Mouse (Mus musculus): ENCODE results near the gene Cmtm5.
"Not testable (repeated sequence)": the region's sequence is repeated elsewhere in the genome, so short reads cannot be mapped to it uniquely, and the experiment has no call there.

Cmtm5 gene

GRCm38 (mm10) chr14:54959853-54960613 is 24.0 kb downstream of the Cmtm5 start:
- DNase-seq (ENCODE audit: low read depth): not testable (repeated sequence)

DNA sequence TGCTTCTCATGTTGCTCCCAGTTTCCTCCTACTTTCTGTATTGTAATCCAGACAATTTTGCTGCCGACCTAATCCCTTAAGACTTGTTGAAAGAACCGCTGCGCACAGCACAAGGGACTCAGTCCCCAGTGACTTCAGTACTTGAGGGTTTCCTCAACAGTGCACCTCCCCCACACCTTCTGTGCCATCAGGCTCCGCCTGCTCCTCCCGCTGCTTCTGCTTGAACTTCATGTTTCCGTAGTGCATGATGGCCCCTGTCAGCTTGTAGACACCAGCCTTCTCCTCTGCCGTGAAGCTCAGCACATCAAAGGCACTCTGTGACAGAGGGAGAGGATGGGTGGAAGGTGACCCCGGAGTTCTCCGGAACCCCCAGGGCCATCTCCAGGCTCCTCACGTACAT is 24.7 kb downstream of the Cmtm5 start:
- DNase-seq (ENCODE audit: low read depth): no peak

- no peak for DNase-seq (ENCODE audit: low read depth)
These were observed 25.4 kb downstream of the Cmtm5 start for GRCm38 (mm10) chr14:54961487-54961886.

GRCm38 (mm10) chr14:54962714-54963113 is 26.7 kb downstream of the Cmtm5 start:
- no peak for DNase-seq (ENCODE audit: low read depth)

GRCm38 (mm10) chr14:54963727-54964126 is 27.7 kb downstream of the Cmtm5 start:
- DNase-seq (ENCODE audit: low read depth): no peak

DNA sequence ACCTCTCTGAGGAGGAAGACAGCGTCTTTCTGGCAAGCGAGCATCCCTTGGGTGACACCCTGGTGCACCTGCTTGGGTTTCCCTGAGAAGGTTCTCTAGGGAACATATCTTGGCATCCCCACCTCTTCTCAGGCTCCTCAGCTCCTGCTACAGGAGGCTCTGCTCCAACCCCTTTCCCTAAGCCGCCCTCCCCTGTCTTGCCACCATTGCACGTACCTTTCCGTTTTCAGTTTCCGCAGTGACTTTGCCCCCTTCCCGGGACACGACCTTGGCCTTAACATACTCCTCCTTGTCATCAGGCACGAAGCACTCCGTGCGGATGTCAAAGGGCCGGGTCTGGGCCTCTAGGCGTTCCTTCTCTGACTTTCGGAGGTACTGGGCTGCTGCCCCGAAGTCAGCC is 29.0 kb downstream of the Cmtm5 start:
- DNase-seq (ENCODE audit: low read depth): no peak

DNA sequence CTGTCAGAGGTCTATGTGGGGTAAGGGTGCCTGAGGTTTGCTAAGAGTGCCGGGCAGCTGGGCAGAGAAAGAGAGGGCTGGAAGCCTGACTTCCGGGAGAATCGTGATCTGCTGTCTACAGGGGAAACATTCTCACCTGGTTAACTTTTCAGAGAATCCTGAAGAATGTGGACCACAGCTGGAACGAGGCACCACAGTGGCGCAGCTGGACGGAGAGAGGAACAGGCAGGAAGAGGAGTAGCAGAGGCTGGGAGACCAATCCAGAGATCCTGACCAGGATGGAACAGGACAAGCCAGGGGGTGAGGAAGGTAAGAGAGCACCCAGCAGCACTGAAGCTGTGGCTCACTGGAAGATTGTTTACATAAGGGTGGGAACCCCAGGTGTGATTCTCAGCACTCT is 29.6 kb downstream of the Cmtm5 start:
- DNase-seq (ENCODE audit: low read depth): no peak

DNA sequence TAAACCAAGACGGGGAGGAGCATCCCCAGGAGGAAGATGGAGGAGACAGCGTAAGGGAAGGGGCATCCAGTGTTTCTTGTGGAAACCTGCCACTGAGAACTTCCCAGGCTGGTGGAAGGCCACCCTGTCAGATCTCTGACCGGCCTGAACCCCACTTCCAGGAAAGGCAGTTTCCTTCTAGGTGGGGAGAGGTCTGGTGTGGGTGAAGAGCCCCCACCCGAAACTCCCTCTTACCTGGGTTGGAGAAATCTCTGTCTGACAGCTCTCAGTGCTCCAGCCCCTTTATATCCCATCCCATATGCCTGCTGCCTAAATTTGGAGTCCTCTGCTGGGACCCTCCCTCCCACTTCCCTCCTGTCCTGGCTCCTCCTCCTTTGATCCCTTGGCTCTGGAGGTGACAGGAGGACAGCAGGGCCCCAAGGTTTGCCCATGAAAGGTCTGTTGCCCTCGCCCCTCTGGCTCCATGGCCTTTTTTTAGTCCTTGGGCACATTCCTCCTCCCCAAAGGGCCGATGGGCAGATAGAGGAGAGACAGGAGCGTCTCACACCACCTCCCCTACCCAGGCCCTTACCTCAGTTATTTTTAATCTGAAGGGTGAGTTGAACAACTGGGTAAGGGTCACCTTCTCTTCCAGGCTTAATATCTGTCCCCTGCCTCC is 30.4 kb downstream of the Cmtm5 start, which contains the start of gene Myh6:
Myh6 (minus strand) TSS at position 608 of the 658 bp plus-strand sequence.
- no peak for DNase-seq (ENCODE audit: low read depth)

DNA sequence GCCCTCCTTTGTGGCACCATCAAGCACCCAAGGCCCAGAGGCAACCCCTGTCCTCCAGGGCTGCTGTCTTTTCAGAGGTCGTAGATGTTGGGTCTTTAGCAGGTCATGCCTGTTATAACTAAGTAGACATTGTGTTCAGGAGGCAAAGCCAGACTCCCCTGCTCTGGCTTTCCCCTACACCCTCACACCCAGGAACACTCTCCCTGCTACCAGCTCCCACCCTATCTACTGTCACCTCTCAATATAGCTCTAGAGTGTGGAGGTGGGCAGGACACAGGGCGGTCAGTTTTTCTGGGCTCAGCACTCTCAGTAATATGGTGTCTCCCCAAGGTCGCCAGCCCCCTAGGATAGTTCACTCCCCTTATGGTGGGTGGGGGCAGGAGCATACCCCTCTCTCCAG is 31.8 kb downstream of the Cmtm5 start:
- no peak for DNase-seq (ENCODE audit: low read depth)

DNA sequence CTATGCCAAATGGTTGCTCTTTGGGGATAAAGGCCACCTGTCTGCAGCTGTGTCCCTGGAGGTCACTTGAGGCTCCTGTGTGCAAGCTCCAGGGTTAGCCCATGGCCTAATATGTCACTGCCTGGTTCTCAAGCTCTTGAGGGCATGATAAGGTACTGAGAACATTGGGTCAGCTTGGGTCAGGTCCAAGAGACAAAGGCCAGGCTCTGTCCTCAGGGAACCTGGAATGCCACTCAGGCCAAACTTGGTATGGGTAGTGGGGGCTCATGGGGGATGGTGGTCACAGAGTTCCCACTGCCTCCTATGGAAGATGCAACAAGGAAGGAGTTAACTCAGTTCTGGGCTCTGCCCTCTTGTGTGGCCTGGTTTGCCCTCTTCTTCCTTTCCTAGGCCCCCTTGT is 32.3 kb downstream of the Cmtm5 start:
- DNase-seq (ENCODE audit: low read depth): no peak

DNA sequence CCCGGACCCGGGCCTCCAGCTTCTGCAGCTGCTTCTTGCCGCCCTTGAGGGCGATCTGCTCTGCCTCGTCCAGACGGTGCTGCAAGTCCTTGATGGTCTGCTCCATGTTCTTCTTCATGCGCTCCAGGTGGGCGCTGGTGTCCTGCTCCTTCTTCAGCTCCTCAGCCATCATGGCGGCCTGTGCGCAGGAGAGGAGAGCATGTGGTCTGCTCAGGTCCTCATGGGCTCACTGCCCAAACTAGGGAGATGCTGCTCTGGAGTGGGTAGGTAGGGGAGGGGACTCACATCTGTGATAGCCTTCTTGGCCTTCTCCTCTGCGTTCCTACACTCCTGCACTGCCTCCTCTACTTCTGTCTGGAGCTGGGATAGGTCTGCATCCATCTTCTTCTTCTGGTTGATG is 36.7 kb downstream of the Cmtm5 start:
- DNase-seq (ENCODE audit: low read depth): not testable (repeated sequence)

DNA sequence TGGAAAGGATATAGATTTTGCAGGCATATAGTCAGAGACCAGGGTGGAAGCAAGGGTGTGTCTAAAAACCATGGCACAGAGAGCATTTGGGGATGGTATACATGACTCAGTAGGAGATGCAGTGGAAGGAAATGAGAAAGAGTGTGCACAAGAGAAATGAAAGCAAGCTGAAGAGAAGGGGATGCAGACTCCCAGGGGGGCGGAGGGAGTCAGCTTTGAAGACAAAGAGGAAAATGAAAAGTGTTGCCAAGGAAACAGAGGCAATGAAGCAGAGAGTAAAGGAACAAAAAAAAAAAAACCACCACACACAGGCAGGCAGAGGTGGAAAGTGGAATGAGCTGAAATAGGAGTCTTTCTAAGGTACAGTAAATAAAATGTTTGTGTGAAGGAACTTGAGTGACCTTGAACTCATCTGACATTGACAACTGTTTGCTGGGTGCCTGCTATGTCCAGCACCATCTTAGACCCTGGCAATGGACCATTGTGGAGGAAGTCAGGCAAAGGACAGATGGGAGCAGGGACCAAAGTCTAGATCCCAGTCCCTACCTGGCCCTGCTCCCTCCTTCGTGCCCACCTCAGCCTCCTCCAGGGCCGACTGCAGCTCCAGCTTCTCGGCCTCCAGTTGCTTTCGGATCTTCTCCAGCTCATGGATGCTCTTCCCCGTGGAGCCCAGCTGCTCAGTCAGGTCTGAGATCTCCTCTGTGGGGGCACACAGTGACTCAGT is 38.2 kb downstream of the Cmtm5 start:
- DNase-seq (ENCODE audit: low read depth): no peak

- DNase-seq (ENCODE audit: low read depth): no peak
These were observed 40.6 kb downstream of the Cmtm5 start, which contains the start of gene Gm17428 for GRCm38 (mm10) chr14:54976633-54977032. Gm17428 (plus strand) TSS chr14:54976933.

GRCm38 (mm10) chr14:54978664-54979063 is 42.6 kb downstream of the Cmtm5 start:
- no peak for DNase-seq (ENCODE audit: low read depth)

- no peak for DNase-seq (ENCODE audit: low read depth)
These were observed 45.9 kb downstream of the Cmtm5 start for GRCm38 (mm10) chr14:54981934-54982333.

DNA sequence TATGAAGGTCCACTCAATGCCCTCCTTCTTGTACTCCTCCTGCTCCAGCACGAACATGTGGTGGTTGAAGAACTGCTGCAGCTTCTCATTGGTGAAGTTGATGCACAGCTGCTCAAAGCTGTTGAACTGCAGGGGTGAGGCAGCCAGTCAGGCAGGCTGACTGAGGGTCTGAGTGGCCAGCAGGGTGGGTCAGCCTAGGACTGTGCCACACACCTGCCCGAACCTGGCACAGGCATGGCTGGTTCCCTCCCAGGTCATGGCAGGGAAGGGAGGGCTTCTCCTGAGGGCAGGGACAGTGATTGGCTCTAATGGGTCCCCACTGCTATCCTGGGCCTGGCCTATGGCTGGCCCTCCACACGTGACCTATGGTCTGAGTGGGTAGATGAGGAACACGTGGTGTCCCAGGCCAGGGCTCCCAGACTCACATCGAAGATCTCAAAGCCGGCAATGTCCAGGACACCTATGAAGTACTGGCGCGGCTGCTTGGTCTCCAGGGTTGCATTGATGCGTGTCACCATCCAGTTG is 52.4 kb downstream of the Cmtm5 start:
- DNase-seq (ENCODE audit: low read depth): not testable (repeated sequence)

Data from NIH3T3 (cell line).